Mouse (Mus musculus) activated CD4-positive, CD25-positive, alpha-beta regulatory T cell, adult 4 months (primary cell): ENCODE data around the gene Edil3. TPM values are rescaled to one million over a fixed set of nuclear protein-coding genes. Genes with fewer than 3 reads are reported as not detected.

Experiments
- ATAC-seq: one replicate; pipeline ENCODE4 v1.8.0; 2017
- polyA plus RNA-seq, 2 experiments: library from polyadenylated mRNA; unstranded; fragments of 100-300 nt; shearing (Covaris generic); gene quantifications; one replicate each; pipeline ENCODE4 v1.2.1; 2017

Edil3 gene
- polyA plus RNA-seq, result under 1 TPM in 1 of 2 experiments, not detected in 1; 0.18 TPM

GRCm38 (mm10) chr13:88821440-88822331, at the start of gene Edil3:
TSS of gene Edil3 (plus strand) at chr13:88821472.
- no peak for ATAC-seq

- ATAC-seq, result no peak
Measured at GRCm38 (mm10) chr13:88799186-88799585, 22.1 kb upstream of the Edil3 start.

- ATAC-seq, result no peak
Measured at GRCm38 (mm10) chr13:88801006-88801405, 20.3 kb upstream of the Edil3 start.

GRCm38 (mm10) chr13:88805838-88806237, 15.4 kb upstream of the Edil3 start:
- peak; percentile 46 for ATAC-seq

- no peak for ATAC-seq
Measured at GRCm38 (mm10) chr13:88806269-88806668, 15.0 kb upstream of the Edil3 start.

GRCm38 (mm10) chr13:88810097-88810496, 11.2 kb upstream of the Edil3 start:
- no peak for ATAC-seq

- ATAC-seq, result no peak
Measured at GRCm38 (mm10) chr13:88820686-88821308, 475 bp upstream of the Edil3 start.

- no peak for ATAC-seq
Measured at GRCm38 (mm10) chr13:88822332-88822895, 1.1 kb downstream of the Edil3 start.

- no peak for ATAC-seq
Measured at GRCm38 (mm10) chr13:88822976-88823521, 1.8 kb downstream of the Edil3 start.

- no peak for ATAC-seq
Measured at GRCm38 (mm10) chr13:88823522-88824419, 2.5 kb downstream of the Edil3 start.

GRCm38 (mm10) chr13:88824441-88824840, 3.2 kb downstream of the Edil3 start:
- ATAC-seq, result no peak

GRCm38 (mm10) chr13:88828362-88828761, 7.1 kb downstream of the Edil3 start:
- no peak for ATAC-seq

GRCm38 (mm10) chr13:88833732-88834131, 12.5 kb downstream of the Edil3 start:
- ATAC-seq, result no peak

- no peak for ATAC-seq
Measured at GRCm38 (mm10) chr13:88849739-88850138, 28.5 kb downstream of the Edil3 start.

GRCm38 (mm10) chr13:88879960-88880359, 58.7 kb downstream of the Edil3 start:
- ATAC-seq, result no peak

GRCm38 (mm10) chr13:88890728-88891127, 69.5 kb downstream of the Edil3 start:
- ATAC-seq, result no peak

GRCm38 (mm10) chr13:88900046-88900445, 78.8 kb downstream of the Edil3 start:
- ATAC-seq, result no peak

- ATAC-seq, result no peak
Measured at GRCm38 (mm10) chr13:88907405-88907804, 86.1 kb downstream of the Edil3 start.

- ATAC-seq, result no peak
Measured at GRCm38 (mm10) chr13:88908187-88908586, 86.9 kb downstream of the Edil3 start.

- ATAC-seq, result no peak
Measured at GRCm38 (mm10) chr13:88916503-88916902, 95.2 kb downstream of the Edil3 start.

GRCm38 (mm10) chr13:88929626-88930025, 108.4 kb downstream of the Edil3 start:
- no peak for ATAC-seq

- ATAC-seq, result no peak
Measured at GRCm38 (mm10) chr13:88938564-88938963, 117.3 kb downstream of the Edil3 start.
